Mouse (Mus musculus): ENCODE data around the gene Gm28308.

Gene Gm28308

GRCm38 (mm10) chr6:52218643-52219215 is 5.6 kb upstream of the Gm28308 start:
- DNase-seq, result no peak

DNA sequence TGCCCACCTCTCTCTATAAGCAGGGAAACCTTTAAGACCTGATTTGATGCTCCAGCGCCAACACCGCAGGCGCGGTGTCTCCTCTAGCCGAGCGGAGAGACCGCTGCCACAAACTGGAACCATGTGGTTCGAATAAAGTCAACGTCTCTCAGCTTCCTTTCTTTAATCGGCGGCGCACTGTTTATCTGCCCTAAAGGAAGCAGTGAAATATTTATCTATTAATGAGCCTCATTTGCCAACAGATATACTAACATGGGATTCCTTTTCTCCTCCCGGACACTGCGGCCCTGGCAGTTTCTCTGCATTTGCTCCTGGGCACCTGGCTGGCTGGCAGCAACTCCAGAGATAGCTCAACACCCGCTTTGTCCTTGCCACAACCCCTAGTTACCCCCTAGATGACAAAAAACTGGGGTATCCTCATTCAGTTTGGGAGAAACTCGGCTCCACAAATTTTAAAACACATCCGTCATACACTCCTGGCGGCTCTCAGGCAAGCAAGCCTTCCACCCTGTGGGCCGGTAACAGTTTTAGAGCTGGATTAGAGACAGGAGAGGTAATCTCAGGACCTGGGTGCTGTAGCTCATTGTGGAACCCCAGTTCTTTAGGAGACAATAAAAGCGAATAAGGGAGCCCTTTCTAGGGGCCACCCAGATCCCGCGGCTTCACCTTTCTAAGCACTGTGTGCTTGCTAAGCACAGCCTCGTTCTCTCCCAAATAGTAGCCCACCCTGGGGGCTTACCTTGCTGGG is 4.9 kb upstream of the Gm28308 start:
- no peak for DNase-seq

DNA sequence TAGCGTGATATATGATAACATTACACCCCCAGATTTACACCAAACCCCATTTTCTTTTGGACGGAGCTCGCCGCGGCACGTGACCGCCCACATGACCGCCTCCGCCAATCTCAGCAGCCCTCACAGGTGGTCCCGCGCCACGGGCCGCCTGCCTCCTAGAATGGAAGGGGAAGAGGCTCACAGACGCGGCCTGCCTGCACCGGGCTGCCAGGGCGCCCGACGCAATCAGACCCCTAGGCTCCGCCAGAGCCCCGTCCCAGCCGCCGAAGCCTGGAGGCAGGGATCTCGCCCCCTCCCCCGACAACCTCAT is 4.3 kb upstream of the Gm28308 start:
- peak; percentile 74 for DNase-seq

DNA sequence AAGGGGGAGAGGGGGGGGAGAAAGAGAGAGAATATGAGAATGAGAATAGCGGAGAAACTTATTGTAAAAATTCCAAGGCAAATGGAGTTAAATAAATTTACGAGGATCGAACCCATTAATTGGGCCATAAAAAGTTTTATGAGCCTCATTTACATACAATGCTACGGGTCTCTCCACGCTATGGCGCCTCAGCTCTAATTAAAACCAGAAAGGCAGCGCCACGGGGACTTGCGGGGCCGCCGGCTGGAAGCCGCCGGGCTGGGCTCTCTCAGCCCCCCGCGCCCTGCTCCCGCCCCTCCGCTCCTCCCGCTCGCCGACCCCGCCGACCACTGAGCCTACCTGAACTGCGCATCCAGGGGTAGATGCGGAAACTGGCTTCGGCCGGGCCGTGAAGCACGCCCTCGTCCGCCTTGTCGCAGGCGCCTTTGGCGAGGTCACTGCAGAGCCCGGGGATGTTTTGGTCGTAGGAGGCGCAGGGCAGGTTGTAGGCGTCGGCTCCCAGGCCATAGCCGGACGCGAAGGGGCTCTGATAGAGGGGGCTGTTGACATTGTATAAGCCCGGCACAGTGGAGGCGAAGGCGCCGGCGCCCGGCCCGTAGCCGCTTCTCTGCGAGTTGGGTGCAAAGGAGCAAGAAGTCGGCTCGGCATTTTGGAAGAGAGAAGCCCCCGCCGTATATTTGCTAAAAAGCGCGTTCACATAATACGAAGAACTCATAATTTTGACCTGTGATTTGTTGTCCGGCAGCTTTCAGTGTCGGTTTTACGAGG is 3.7 kb upstream of the Gm28308 start:
- DNase-seq, result no peak

- DNase-seq, result no peak
These were observed 2.8 kb upstream of the Gm28308 start for GRCm38 (mm10) chr6:52215771-52216535.

DNA sequence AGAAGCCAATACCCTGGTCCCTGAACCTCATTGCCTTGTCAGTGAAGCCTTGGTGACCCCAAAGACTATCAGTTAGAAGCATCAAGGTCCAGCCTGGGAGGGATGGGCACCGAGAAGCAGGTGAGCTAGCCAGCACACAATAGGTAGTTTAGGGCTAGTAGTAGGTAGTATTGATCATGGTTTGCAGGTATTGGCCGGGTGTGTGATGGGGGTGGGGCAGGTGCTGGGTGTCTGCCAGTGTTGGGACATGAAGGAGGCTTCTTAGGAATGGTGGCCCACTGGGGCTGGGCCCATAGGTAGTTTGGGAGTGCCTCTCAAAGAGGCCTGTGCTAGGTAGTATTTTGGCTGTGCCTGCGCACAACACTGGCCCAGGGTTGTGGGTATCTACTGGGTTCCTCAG is 1.9 kb upstream of the Gm28308 start:
- no peak for DNase-seq

- no peak for DNase-seq
These were observed 1.1 kb upstream of the Gm28308 start for GRCm38 (mm10) chr6:52214271-52214670.

DNA sequence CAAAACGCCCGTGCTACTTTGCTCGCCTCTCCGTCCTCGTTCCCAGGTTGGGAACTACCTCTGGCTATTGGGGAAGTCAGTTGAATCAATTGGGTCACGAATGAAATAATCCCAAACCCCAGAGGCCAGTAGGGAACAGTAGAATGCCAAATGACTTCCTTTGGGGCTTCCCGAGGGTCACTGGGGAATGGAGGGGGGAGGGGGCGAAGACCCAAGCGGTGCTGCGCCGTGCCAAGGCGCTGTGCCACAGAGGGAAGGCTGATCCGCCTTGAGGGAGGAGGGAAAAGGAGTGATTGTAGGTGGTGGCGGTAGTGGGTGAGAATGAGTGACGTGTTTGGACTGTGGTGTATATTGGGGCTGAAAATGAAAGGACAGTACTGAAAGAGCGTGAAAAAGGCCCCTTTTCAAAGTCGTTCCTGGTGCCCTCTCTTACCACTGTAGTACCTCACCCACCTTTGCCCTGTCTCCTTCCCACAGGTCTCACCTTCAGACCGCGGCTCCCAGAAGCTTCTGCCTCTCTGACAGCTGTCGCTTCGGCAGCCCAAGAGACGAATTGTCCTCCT is 502 bp downstream of the Gm28308 start:
- no peak for DNase-seq

GRCm38 (mm10) chr6:52211961-52212360 is 1.2 kb downstream of the Gm28308 start:
- no peak for DNase-seq

- DNase-seq, result peak; percentile 77
These were observed 1.8 kb downstream of the Gm28308 start for GRCm38 (mm10) chr6:52211170-52211935.

GRCm38 (mm10) chr6:52209685-52210046 is 3.5 kb downstream of the Gm28308 start:
- no peak for DNase-seq

DNA sequence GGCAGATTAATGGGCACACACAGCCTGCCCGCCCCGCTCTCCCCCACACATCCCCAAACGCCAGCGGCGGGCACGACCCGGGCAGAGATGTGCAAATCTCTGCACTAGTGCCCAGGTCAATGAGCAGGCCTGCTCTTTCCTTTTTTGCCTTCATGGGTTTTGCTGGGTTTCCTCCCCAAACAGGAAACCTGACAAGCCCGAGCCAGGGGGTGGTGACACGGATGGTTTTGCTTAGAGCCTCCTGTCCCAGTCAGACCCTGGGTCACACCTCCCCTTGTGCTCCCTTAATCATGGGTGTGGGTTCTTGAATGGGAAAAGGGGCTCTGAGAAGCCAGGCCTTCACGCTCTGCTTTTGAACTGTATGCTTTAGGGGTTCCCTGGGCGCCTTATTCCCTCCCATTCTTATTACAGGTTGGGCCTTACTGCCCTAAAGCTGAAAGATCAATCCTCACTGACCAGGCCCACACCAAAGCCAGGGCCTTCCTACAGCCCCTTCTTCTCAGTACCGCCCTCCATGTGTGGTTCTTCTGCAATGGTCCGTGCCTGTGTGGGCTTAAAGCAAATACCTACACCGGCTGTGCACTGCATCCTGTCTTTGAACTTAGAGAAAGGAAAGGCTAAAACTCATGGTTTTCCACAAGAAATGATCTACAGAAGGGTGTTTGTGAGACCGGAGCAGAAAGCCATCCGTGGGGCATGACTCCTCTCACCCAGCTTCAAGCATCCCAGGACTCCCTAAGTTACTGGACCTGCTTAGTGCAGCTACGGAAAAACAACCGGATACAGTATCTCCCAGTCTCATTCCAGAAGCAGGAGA is 4.1 kb downstream of the Gm28308 start:
- no peak for DNase-seq

GRCm38 (mm10) chr6:52208072-52208867 is 4.9 kb downstream of the Gm28308 start, which contains the start of gene Hoxa6:
Gene Hoxa6 (minus strand): TSS chr6:52208722.
- DNase-seq, result no peak

DNA sequence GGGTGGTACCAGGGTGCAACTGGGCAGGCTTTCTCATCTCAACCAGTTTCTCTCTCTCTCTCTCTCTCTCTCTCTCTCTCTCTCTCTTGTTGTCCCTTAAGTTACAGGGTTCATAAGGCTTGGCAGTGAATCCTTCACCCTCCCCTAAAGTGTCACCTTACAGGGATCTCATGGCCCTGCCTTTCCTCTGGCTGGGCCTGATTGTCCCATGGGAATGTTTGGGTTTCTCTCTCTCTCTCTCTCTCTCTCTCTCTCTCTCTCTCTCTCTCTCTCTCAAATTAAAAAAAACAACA is 5.5 kb downstream of the Gm28308 start:
- no peak for DNase-seq

GRCm38 (mm10) chr6:52206882-52207683 is 6.1 kb downstream of the Gm28308 start:
- DNase-seq, result no peak

GRCm38 (mm10) chr6:52205638-52206621 is 7.2 kb downstream of the Gm28308 start:
- DNase-seq, result no peak

DNA sequence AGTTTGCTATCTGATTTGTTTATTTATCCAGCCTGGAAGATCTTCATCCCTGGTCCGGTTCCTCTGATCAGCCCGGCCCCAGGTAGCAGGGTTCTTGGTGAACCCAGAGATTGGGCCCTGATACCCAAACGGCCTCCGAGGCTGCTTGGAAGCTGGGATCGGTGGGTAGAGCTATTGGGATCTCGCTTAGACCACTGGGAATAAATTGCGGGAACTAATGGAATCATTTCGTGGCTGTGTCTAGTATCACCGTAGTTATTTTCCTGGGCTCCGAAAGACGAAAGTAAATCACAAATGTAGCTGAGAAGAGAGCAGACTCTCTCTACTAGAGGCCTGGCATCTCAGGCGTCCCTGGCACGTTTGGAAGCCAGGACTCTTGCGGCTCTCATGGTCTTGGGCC is 7.9 kb downstream of the Gm28308 start:
- DNase-seq, result no peak

DNA sequence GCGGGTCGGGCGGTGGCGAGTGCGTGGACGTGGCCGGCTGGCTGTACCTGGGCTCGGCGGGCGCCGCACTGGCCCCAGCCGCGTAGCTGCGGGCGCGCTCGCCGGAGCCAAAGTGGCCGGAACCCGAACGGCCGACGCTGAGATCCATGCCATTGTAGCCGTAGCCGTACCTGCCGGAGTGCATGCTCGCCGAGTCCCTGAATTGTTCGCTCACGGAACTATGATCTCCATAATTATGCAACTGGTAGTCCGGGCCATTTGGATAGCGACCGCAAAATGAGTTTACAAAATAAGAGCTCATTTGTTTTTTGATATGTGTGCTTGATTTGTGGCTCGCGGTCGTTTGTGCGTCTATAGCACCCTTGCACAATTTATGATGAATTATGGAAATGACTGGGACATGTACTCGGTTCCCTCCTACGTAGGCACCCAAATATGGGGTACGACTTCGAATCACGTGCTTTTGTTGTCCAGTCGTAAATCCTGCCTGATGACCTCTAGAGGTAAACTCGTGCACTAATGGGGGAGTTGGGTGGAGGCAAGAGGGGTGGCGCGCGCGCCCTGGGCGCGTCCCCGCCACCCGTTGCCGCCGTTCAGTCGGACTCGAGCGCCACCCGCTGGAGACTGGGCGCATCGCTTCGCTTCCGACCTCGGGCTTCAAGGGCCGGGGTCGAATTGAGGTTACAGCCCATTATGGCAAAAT is 8.9 kb downstream of the Gm28308 start, which contains the start of gene Hoxa5:
Gene Hoxa5, minus strand, starts transcription at position 538 of the 703 bp plus-strand sequence.
- no peak for DNase-seq
